Mouse (Mus musculus): Measurements from ENCODE around the gene Pum1. TPM values are rescaled to one million over a fixed set of nuclear protein-coding genes. Genes with fewer than 3 reads are reported as not detected.

Pum1 gene
- polyA plus RNA-seq, 2 experiments from 2014 or later = 59.1 to 64.8 TPM

DNA sequence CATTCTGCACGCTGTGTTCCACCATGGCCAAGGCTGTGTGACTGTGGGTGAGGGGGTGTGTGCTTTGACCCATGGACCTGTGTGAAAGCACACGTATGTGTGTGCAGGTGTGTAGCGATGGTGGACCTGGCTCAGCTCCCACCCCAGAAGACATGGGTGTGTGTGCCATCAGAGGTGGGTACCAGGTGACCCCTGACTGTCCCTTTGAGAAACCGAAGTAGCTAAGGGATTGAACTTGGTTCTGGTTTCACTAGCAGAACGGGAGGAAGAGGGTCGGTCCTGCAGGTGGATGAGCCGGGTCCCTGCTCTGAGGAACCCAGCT lies 130.0 kb downstream of the Pum1 start:
- no peak for ATAC-seq

DNA sequence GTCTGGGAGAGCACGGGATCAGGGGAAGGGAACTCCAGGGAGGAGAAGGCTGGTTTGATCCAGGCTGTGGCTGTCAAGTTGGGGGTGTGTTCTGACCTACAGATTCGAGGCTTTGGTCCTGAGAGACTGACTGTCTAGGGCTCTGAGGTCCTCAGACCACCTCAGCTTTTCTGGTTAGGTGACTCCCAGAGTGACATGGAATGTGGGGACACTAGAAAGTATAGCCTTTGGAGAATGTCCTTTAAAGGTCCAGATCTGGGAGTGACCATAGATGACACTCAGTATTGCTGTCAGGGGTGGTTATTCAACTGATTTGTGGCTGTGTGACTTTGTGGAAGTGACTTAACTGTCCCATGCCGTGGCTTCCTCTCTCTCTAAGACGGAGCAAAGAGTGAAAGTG lies 131.7 kb downstream of the Pum1 start:
- no peak for ATAC-seq

DNA sequence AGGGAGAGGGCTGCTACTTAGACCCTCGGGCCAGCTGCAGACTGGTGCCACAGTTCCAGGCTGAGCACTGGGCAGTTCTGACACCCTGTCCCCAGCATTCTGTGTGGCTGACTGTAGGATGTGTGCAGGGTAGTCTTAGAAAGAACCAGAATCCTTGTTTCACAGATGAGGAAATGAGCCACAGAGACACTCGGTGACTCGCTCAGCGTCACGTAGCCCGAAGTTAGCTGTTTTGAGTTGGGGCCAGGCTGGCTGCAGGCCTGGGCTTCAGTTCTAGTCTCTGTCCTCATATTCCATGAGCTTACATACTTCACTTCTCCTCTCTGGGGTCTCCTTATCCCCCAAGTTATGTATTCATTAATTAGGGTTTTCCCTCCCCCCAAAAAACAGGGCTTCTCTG lies 132.8 kb downstream of the Pum1 start:
- ATAC-seq = no peak

GRCm38 (mm10) chr4:130797201-130798051 lies 134.3 kb downstream of the Pum1 start:
- no peak for ATAC-seq

- no peak for ATAC-seq
These were observed 135.3 kb downstream of the Pum1 start for GRCm38 (mm10) chr4:130798416-130798815.

DNA sequence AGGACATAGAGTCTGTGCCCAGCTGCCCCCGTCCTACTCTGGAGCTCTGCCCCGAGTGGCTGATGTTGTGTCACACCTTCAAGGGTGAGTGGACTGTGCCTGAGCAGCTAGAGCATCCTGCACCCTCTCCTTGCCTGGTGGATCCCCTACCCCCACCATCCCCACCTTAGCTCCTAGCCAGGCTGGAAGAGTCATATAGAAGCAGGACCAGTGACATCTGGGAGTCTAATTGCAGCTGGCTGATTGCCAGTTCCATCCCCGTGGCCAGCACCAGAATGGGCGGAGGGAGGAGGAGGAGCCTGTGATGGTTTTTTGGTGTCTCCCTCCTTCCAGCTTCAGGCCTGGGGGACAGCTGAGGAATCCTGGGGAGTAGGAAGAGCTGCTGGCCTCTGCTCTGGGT lies 136.0 kb downstream of the Pum1 start:
- no peak for ATAC-seq

DNA sequence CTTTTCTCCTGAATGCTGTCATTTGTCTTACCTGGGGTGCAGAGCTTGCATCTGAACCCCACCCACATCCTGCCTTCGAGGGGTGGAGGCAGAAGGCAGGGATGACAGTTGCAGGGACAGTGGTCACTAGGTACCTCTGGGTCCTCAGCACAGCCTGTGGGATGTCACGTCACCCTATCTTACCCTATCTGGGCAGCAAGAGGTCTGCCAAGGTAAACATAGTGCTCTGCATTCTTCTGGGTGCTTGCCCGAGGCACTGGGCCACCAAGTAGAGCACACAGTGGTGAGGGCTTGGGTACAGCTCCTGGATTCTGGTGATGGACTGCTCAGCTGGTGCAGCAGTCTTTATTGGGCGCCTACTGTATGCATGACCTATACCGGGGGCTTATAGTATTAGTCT lies 136.5 kb downstream of the Pum1 start:
- ATAC-seq = no peak

DNA sequence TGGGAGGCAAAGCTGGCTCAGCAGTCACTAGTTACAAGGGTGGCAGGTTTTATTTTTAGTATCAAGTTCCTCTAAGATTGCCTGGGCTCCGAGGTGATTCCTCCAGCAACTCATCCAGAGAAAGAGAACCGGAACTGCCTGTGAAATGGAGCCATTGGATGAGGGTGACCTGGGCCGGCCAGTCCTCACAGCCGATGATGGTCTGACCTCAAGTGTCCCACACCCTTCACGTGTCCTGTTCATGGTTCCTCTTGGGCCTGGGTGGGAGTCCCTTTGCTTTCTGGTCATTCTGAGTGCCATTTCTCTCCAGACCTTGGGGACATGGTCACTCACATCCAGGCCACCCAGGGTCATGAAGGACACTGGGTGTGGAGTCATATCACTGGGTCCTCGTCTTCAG lies 137.0 kb downstream of the Pum1 start:
- ATAC-seq = no peak

DNA sequence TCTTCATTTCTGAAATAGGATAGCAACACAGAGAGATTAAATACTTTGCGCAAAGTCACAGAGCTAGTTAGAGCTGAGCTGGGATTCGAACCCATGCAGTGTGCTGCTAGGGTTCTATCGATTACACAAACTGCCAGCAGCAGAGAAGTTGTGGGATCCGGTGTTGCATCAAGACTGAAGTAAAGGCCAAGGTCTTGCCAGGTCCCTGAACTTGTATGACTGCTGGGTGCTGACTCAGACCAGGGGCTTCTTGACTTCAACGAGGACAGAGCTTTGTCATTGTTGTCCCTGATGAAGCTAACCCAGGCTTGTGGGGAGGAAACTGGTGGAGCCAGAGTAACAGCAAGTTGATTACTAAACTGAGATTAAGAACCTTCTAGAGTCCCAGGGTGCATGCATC lies 138.1 kb downstream of the Pum1 start:
- ATAC-seq = no peak

GRCm38 (mm10) chr4:130801624-130802329 lies 138.7 kb downstream of the Pum1 start:
- peak; percentile 68 for ATAC-seq

GRCm38 (mm10) chr4:130803591-130803990 lies 140.5 kb downstream of the Pum1 start:
- no peak for ATAC-seq

DNA sequence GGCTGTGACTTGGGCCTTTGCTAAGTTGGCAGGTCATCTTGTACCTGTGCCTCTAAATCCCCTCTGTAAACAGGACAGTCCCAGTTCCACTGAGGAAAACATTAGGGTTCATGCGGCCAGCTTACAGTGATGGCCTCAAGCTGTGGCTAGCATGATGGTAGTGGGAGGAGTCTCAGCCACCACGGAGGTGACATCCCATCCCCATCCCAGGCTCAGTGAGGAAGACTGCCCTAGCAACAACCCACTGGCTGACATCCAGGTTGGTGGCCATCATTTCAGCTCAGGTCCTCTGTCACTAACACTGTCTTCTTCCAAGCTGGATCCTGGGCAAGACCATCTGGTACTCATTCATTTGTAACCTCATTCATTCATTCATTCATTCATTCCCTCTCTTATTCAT lies 141.2 kb downstream of the Pum1 start:
- ATAC-seq = no peak

DNA sequence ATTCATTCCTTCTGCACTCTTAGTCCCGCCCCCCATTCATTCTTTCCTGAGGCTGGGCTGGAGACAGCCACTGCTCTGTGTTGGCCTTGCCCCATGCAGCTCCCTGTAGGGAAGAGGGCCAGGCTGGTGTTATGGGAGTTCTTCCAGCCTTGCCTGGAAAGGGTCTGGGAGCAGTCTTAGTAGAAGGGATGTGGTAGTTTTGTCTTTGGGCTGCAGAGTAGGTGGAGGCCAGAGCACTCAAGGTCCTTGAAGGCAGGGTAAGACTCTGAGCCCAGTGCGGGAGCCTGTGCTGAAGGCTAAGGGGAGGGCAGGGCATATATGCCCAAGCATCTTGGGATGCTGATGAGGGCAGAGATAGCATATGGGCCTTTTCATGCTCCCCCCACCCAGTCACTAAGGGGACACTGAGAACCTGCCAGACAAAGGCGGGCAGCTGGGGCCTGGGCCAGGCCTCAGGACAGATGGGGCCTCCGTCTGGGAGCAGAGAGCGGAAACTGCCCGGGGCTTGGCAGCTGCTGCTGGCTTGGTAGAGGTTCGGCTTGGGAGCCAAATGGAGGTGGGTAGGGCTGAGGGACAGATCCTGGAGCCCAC lies 141.7 kb downstream of the Pum1 start:
- no peak for ATAC-seq

- ATAC-seq = no peak
These were observed 142.6 kb downstream of the Pum1 start for GRCm38 (mm10) chr4:130805746-130806145.

DNA sequence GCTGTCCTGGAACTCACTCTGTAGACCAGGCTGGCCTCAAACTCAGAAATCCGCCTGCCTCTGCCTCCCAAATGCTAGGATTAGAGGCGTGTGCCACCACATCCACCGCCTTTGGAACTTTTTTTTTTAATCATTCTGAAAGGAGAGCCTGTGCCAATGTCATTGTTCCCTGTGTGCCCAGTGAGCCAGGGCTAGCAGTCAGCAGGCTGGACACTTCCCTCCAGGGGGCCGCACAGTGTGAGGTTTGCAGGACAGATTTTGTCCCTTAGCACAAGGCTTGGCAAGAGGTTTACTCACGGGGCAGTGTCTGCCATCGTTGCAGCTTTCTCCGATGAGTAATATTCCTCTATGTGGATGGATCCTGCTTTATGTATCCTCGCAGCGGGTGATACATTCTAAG lies 143.6 kb downstream of the Pum1 start:
- no peak for ATAC-seq

DNA sequence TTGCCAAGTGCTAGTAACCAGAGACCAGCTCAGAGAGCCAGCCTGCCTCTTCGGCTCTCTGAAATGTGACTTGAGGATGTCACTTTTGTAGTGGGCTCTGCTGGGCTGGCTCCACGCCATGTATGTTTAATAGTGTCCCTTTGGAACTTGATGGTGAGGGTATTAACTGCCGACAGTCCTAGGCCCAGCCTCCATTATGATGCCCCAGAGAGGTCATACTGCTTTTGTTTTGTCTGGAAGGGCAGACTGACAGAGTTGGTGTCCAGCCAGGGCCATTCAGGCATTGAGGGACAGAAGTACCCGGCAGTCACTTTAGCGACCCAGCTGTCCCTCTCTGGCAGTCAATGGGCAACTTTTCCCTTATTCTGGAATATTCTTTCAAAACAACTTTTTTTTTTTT lies 146.7 kb downstream of the Pum1 start:
- ATAC-seq = no peak

GRCm38 (mm10) chr4:130810845-130811244 lies 147.7 kb downstream of the Pum1 start:
- ATAC-seq = no peak

- ATAC-seq = no peak
These were observed 148.3 kb downstream of the Pum1 start for GRCm38 (mm10) chr4:130811385-130811784.

DNA sequence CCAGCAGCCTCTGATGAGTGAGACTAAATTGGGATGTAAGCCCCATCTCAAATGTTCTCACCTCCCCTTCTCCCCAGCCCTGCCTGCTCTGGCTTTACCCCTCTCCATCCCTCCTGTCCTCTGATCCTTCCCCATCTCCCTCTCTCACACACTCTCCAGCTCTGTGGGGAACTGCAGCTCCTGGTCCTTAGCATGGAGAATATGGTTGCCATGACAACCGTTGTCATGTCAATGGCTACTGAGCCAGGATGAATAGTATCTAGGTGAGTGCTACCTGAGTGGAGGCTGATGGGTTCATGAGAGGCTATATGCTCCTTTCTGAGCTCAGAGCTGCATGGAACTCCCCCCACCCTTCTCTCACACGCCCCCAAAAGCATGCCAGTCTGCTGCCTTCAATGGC lies 150.8 kb downstream of the Pum1 start:
- no peak for ATAC-seq

GRCm38 (mm10) chr4:130814742-130815330 lies 151.7 kb downstream of the Pum1 start:
- no peak for ATAC-seq

DNA sequence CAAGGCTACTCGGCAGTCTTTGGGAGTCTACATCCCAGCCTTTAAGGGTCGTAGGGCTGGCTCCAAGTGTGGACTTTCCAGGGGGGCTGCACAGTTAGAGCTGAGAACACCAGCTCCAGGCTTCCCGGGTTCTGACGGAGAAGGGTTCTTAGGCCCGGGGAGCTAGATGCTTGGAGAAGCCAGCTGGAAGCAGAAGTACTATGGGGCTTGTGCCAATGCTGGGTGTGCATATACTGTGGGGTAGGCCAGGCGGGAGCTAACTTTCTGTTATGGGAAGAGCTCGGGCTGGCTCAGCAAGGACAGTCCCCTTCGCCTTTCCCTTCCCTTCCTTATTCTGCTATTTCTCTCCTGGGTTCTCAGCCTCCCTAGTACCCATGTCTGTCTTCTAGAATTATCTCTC lies 152.7 kb downstream of the Pum1 start:
- ATAC-seq = no peak

- no peak for ATAC-seq
These were observed 156.7 kb downstream of the Pum1 start for GRCm38 (mm10) chr4:130819806-130820205.

DNA sequence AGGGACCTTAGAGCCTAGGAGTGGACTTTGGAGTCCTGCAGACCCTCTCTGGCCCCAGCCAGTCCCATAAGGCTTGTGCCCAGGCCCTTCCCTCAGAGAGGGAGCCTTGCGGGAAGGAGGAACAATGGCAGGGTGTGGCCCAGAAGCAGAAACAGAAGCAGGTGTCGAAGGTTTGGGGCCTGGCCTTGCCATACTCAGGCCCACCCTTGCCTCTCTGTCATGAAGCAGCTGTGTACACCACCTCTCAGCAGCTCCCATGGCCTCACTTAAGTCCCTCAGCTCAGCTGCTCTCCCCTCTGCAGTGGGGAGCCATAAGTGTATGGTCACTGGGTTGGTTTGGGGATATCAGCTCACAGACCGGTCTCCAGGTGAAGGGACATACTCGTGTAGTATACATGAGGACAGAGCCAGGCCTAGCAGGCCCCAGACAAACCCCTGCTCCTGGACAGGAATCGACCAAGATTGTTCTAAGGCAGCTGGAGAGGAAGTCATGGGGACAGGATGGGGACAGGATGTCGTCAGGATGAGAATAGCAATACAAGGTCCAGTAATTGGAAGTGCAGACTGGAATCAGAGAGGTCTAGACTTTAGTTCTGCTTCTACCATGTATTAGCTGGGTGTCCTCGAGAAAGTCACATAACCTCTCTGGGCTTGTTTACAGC lies 157.6 kb downstream of the Pum1 start:
- ATAC-seq = no peak

Data from activated CD4-positive, CD25-positive, alpha-beta regulatory T cell, adult 4 months (primary cell).